Mouse (Mus musculus): ENCODE results near the gene Pdk1.

The Pdk1 gene

GRCm38 (mm10) chr2:71941005-71941720 is 68.1 kb downstream of the Pdk1 start:
- no peak for DNase-seq

GRCm38 (mm10) chr2:71941721-71942087 is 68.7 kb downstream of the Pdk1 start:
- DNase-seq: no peak

- DNase-seq: no peak
Observed at GRCm38 (mm10) chr2:71951212-71951611, 78.2 kb downstream of the Pdk1 start.

Data from cerebellum, adult 8-10 months (tissue).